Mouse (Mus musculus) neural tube, embryonic 11.5 days (tissue): ENCODE results near the gene Borcs6. TPM values are rescaled to one million over a fixed set of nuclear protein-coding genes. Genes with fewer than 3 reads are reported as not detected.
A peak's percentile ranks its signal among the peaks of the same experiment; 100 is the strongest.

Source experiments
- ATAC-seq: fragments of 200-750 bp; cut with Nextera tagmentation; 2 replicates; pipeline ENCODE4 v1.8.0; 2017; ENCODE audit warnings: moderate number of reproducible peaks, mild to moderate bottlenecking, moderate TSS enrichment, moderate library complexity; ENCODE audit not compliant: insufficient read depth, low FRiP score, low TSS enrichment
- DNase-seq: peaks from one replicate; pipeline ENCODE4 v3.0.0-alpha.2; 2015; ENCODE audit warnings: low spot score
- H3K27ac ChIP-seq: fragments of 300-500 bp; sonication (generic); 2 replicates; pipeline ENCODE4 v1.5.1; 2014; ENCODE audit warnings: low read depth, mild to moderate bottlenecking, low read length
- H3K27me3 ChIP-seq: fragments of 300-500 bp; sonication (generic); 2 replicates; pipeline ENCODE4 v1.6.1; 2014; ENCODE audit warnings: mild to moderate bottlenecking, low read length, mixed read lengths; ENCODE audit not compliant: control insufficient read depth, insufficient read depth
- H3K36me3 ChIP-seq: fragments of 300-500 bp; sonication (generic); 2 replicates; pipeline ENCODE4 v1.6.1; 2014; ENCODE audit warnings: mild to moderate bottlenecking, low read length, moderate library complexity, mixed read lengths; ENCODE audit not compliant: control insufficient read depth, insufficient read depth
- H3K4me1 ChIP-seq: fragments of 300-500 bp; sonication (generic); 2 replicates; pipeline ENCODE4 v1.6.1; 2014; ENCODE audit warnings: low read length, mixed read lengths; ENCODE audit not compliant: control insufficient read depth, insufficient read depth
- H3K4me2 ChIP-seq: fragments of 300-500 bp; sonication (generic); 2 replicates; pipeline ENCODE4 v1.6.1; 2014; ENCODE audit warnings: low read depth, mild to moderate bottlenecking, moderate library complexity
- H3K4me3 ChIP-seq: fragments of 300-500 bp; sonication (generic); 2 replicates; pipeline ENCODE4 v1.5.1; 2014; ENCODE audit warnings: low read depth, low read length
- H3K9ac ChIP-seq: fragments of 300-500 bp; sonication (generic); 2 replicates; pipeline ENCODE4 v1.6.1; 2014; ENCODE audit warnings: mild to moderate bottlenecking, low read length
- H3K9me3 ChIP-seq: fragments of 300-500 bp; sonication (generic); 2 replicates; pipeline ENCODE4 v1.6.1; 2016; ENCODE audit warnings: low read length; ENCODE audit not compliant: control insufficient read depth
- WGBS: fragments of 180-500 bp; shearing (Covaris S2); extraction: QIAGEN DNeasy Blood & Tissue Kit; methylation state at CpG from one replicate; pipeline ENCODE4 v1.1.7; 2014; 5-methylcytosine and 5-hydroxymethylcytosine counted together
- polyA plus RNA-seq: library from polyadenylated mRNA; unstranded; fragments of >200 nt; fragmentation: Nextera tagmentation; extraction: Ambion mirVana; gene quantifications from 2 replicates; pipeline ENCODE4 v1.2.1, GENCODE M21; 2014

Gene Borcs6
- polyA plus RNA-seq, 1 experiment from 2014 or later = 11.4 TPM

GRCm38 (mm10) chr11:69028805-69029204 is 30.7 kb upstream of the Borcs6 start:
- Histone ChIP-seq H3K4me2 (no peak overlapping the region), H3K9ac (no peak overlapping the region), H3K27me3 (no peaks in the 10 kb centered on the region), H3K27ac (no peak overlapping the region), H3K9me3 (no peaks in the 10 kb centered on the region), H3K36me3 (peaks cover 38% of the 10 kb centered on the region), H3K4me1 (no peaks in the 10 kb centered on the region), H3K4me3 (no peak overlapping the region)
- DNase-seq (no peak), ATAC-seq (no peak)
- WGBS = 62% methylated on average over 2 of the region's 2 CpGs

GRCm38 (mm10) chr11:69033552-69033951 is 26.0 kb upstream of the Borcs6 start:
- Histone ChIP-seq H3K36me3 (peaks cover 18% of the 10 kb centered on the region), H3K4me3 (no peak overlapping the region), H3K4me1 (peaks cover 10% of the 10 kb centered on the region), H3K27ac (no peak overlapping the region), H3K27me3 (no peaks in the 10 kb centered on the region), H3K9me3 (no peaks in the 10 kb centered on the region), H3K4me2 (no peak overlapping the region), H3K9ac (no peak overlapping the region)
- DNase-seq = no peak
- no peak for ATAC-seq
- 82% methylated on average over 9 of the region's 9 CpGs for WGBS

GRCm38 (mm10) chr11:69034585-69034984 is 24.9 kb upstream of the Borcs6 start:
- H3K4me2 ChIP-seq = no peak overlapping the region
- H3K4me1 ChIP-seq = peaks cover 19% of the 10 kb centered on the region
- H3K27me3 ChIP-seq = no peaks in the 10 kb centered on the region
- H3K9me3 ChIP-seq = no peaks in the 10 kb centered on the region
- peaks cover 18% of the 10 kb centered on the region for H3K36me3 ChIP-seq
- no peak for ATAC-seq
- DNase-seq = no peak
- no peak overlapping the region for H3K27ac ChIP-seq
- no peak overlapping the region for H3K9ac ChIP-seq
- no peak overlapping the region for H3K4me3 ChIP-seq
- WGBS = 96% methylated on average over 3 of the region's 3 CpGs

DNA sequence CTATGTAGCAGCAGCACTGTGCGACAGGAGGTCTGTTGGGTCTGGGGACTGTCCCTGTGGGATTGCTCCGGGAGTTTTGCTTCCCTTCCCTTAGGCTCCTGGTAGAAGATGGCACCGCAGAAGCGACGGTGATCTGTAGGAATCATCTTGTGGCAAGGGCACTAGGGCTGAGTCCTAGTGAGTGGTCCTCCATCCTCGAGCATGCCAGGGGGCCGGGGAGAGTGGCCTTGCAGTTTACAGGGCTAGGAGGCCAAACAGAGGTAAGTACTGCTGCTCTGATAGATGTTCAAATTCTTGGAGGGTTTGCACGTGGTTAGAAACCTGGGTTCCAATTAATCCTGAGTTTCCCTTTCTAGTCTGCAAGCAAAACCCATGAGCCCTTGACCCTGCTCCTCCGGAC is 24.1 kb upstream of the Borcs6 start:
- Histone ChIP-seq H3K9me3 (no peaks in the 10 kb centered on the region), H3K4me3 (peak overlapping the region; percentile 11; the same call in 1 of the 2 replicates), H3K9ac (peak overlapping the region; percentile 26), H3K27ac (peak overlapping the region; percentile 46; the same call in 1 of the 2 replicates), H3K27me3 (no peaks in the 10 kb centered on the region), H3K4me2 (peak overlapping the region; percentile 7), H3K36me3 (peaks cover 14% of the 10 kb centered on the region), H3K4me1 (peaks cover 19% of the 10 kb centered on the region)
- DNase-seq (no peak), ATAC-seq (no peak)
- 79% methylated on average over 9 of the region's 9 CpGs for WGBS

- peaks cover 19% of the 10 kb centered on the region for H3K4me1 ChIP-seq
- 10% methylated on average over 8 of the region's 8 CpGs for WGBS
- peak overlapping the region; percentile 46; the same call in 1 of the 2 replicates for H3K27ac ChIP-seq
- no peaks in the 10 kb centered on the region for H3K9me3 ChIP-seq
- peak overlapping the region; percentile 11; the same call in 1 of the 2 replicates for H3K4me3 ChIP-seq
- ATAC-seq (no peak), DNase-seq (peak; percentile 83)
- no peaks in the 10 kb centered on the region for H3K27me3 ChIP-seq
- peak overlapping the region; percentile 26 for H3K9ac ChIP-seq
- H3K4me2 ChIP-seq = peak overlapping the region; percentile 7
- peaks cover 12% of the 10 kb centered on the region for H3K36me3 ChIP-seq
Observed at GRCm38 (mm10) chr11:69035849-69036248, 23.7 kb upstream of the Borcs6 start.

DNA sequence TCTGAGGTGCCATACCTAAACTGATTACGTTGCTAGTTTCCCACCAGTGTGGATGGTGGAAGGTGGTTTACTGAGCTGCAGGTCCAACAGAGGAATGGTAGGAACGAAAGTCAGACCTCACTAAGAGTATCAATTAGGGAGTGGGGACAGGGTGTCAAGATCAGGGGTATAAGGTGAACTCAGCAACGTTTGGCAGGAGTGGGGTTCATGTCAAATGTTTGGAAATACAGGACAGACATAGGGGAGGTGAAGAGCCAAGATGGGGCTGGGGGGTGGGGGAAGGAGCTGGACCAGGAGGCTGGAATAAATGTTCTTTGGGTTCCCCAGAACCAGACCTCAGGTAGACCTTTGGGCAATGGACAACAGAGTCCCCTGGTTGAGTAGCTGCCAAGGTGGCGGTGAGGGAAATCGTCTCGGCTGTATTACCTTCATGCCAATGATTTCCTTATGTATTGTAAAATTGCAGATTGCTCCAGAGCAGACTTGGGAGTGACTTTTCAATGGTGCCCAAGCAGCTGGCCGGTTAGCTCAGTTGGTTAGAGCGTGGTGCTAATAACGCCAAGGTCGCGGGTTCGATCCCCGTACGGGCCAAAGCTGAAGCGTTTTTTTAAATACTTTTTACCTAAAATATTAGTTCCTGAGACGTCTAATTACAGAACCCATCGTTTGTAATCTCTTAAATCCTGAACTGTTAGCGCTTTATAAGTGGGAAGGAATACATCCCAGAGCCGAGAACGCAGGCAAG is 22.9 kb upstream of the Borcs6 start:
- Histone ChIP-seq H3K36me3 (peaks cover 8% of the 10 kb centered on the region; the same call in 1 of the 2 replicates), H3K4me1 (peaks cover 19% of the 10 kb centered on the region), H3K4me2 (peak overlapping the region; percentile 64), H3K9me3 (no peaks in the 10 kb centered on the region), H3K27me3 (no peaks in the 10 kb centered on the region), H3K4me3 (peak overlapping the region; percentile 75), H3K9ac (peak overlapping the region; percentile 78), H3K27ac (peak overlapping the region; percentile 67; the same call in 1 of the 2 replicates)
- ATAC-seq = no peak
- WGBS = 9% methylated on average over 20 of the region's 20 CpGs
- DNase-seq = peak; percentile 87

GRCm38 (mm10) chr11:69037231-69038061 is 22.1 kb upstream of the Borcs6 start:
- Histone ChIP-seq H3K9ac (peak overlapping the region; percentile 78), H3K4me3 (peak overlapping the region; percentile 75), H3K4me2 (peak overlapping the region; percentile 64), H3K4me1 (peaks cover 19% of the 10 kb centered on the region), H3K9me3 (no peaks in the 10 kb centered on the region), H3K27ac (peak overlapping the region; percentile 67; the same call in 1 of the 2 replicates), H3K36me3 (peaks cover 8% of the 10 kb centered on the region; the same call in 1 of the 2 replicates), H3K27me3 (no peaks in the 10 kb centered on the region)
- ATAC-seq (no peak), DNase-seq (peak; percentile 83)
- 1% methylated on average over 34 of the region's 34 CpGs for WGBS

DNA sequence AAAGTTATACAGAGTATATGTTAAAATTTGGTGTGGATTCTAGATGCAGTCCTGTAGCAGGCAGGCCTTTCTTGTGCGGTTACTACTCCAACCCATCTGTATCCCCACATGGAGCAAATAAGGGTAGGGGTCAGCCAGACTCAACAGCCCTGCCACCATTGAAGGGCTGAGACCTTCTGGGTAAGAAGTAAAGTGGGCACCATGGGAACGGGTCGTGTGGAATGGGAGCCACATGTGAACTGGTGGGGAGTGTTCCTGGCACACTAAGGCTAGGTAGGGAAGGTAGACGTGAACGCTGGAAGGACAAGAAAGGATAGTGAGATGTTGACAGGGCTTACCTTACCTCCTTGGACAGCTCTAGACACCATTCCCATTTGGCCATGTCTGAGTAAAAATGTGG is 21.3 kb upstream of the Borcs6 start:
- Histone ChIP-seq H3K4me1 (peaks cover 19% of the 10 kb centered on the region), H3K36me3 (peaks cover 5% of the 10 kb centered on the region; the same call in 1 of the 2 replicates), H3K4me2 (no peak overlapping the region), H3K4me3 (no peak overlapping the region), H3K9ac (no peak overlapping the region), H3K27ac (no peak overlapping the region), H3K27me3 (no peaks in the 10 kb centered on the region), H3K9me3 (no peaks in the 10 kb centered on the region)
- ATAC-seq = no peak
- 64% methylated on average over 5 of the region's 5 CpGs for WGBS
- no peak for DNase-seq
